Mouse (Mus musculus): ENCODE results near the gene Tmem205.

Gene Tmem205

GRCm38 (mm10) chr9:21927208-21927753, at the start of gene Tmem205, which contains the start of gene Ccdc159:
TSS of gene Tmem205 (minus strand) at chr9:21927556.
TSS of gene Ccdc159 (plus strand) at chr9:21927471.
- DNase-seq: peak; percentile 91 to 93

DNA sequence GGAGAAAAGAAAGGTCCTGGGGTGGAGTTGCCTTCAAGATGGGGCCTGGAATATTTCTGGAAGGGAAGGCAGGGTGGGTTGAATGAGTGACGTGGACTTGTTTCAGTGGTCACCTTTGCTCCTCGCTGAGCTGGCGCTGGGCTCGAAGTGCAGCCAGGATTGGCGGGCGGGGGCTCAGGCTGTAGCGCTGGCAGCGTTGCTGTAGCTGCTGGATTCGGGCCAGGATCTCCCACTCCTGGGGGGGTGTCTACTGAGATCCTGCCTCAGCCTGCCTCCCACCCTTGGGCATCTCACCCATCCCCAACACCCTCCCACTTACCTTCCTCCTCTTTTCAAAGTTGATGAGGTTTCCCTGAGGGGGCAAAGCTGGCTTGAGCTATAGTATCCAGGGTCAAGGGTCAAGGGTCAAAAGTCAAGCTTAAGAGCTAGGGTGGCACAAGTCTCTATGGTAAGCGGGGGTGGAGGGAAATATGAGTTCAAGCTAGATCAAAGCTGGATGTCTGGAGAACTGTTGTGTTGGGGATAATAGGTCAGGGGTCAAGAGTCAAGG, 49.3 kb upstream of the Tmem205 start:
- DNase-seq: peak in 1 of 2 experiments; percentile 58

GRCm38 (mm10) chr9:21969304-21969703, 41.9 kb upstream of the Tmem205 start:
- no peak for DNase-seq

GRCm38 (mm10) chr9:21968883-21969282, 41.5 kb upstream of the Tmem205 start:
- DNase-seq: no peak

GRCm38 (mm10) chr9:21963417-21963816, 36.1 kb upstream of the Tmem205 start, which contains the start of gene Epor:
TSS of gene Epor (minus strand) at chr9:21963506.
- peak in 1 of 2 experiments; percentile 49 for DNase-seq

GRCm38 (mm10) chr9:21962416-21963059, 35.2 kb upstream of the Tmem205 start:
- peak; percentile 65 to 67 for DNase-seq

DNA sequence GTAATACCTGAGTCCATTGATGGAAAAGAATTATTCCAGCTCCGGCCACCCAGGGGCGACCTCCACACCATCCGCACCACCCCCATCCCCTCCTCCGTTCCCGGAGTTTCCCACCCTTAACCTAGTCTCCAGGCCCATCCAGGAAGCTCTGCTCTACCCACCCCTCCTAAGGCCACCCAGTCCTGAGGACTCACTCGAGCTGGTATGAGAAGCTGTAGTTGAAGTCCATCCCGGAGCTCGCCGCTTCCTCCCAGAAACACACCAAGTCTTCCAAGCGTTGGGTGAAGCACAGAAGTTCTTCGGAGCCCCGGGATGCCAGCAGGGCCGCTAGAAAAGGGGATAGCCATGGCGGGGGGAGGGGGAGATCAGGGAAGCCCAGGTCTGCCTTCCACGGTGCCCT, 34.7 kb upstream of the Tmem205 start:
- peak; percentile 38 to 53 for DNase-seq

DNA sequence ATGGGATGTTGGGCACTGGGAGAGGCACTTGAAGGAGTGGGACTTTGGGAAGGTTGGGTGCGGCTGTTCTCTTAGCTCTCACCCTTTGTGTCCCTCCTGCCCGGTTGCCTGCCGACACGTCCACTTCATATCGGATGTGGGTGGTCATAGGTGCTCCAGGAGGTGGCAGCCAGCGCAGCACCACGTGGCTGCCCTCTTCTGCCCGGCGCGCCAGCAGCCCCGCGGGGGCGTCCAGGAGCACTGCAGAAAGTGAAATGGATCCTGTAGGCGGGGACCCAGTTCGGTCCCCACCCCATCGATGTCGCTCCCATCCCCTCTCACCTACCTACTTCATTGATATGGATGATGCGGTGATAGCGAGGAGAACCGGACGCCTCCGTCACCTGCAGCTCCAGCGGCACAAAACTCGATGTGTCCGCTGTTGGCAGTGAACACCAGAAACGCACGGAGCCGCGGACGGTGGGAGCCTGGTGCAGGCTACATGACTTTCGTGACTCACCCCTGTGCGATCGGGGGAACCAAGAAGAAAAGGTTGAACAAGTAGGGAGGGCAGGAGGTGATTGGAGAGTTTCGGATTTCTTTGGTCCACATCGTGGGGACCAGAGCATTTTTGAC, 34.1 kb upstream of the Tmem205 start:
- DNase-seq: no peak

DNA sequence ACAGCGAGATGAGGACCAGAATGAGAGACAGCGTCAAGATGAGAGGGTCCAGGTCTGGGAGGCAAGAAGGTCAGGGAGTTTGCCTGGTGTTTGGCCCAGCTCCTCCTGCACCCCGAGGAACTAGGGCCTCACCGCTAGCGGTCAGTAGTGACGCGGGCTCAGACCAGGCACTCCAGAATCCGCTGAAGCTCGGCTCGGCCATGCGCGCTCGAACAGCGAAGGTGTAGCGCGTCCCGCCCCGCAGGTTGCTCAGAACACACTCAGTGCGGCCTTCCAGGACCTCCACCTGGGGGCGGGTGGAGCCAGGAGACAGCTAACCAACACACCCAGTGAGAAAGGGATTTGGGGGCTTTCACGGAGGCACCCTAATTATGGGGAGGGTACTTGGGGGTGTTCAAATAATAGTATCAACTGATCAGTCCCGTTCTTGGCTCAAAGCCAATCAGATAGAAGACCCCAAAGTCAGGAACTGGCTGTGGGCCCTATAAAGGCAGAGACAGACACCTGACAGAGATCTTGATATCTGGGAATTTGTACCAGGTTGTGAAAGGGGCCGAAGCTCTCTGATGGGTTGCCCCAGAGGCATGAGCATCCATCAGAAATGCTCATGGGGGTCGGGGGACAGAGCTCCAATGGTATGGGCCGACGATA, 33.3 kb upstream of the Tmem205 start:
- peak; percentile 48 to 51 for DNase-seq

GRCm38 (mm10) chr9:21960135-21960534, 32.8 kb upstream of the Tmem205 start:
- DNase-seq: no peak

DNA sequence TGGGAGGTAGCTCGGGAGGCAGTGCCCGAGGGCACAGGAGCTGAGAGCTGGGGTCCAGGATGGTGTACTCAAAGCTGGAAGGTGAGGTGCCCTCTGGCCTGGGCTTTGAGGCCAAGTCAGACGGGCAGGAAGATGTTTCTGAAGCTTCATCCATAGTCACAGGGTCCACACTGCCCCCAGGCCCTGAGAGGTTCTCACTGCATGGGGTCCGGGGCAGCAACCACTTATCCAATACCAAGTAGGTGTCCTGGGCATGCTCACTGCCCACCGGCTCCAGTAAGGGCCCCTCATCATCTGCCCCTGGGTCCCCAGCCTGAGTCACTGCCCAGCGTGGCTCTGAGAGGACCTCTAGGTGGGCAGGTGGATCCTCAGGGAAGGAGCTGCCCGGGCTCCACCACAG, 31.9 kb upstream of the Tmem205 start:
- DNase-seq: no peak

DNA sequence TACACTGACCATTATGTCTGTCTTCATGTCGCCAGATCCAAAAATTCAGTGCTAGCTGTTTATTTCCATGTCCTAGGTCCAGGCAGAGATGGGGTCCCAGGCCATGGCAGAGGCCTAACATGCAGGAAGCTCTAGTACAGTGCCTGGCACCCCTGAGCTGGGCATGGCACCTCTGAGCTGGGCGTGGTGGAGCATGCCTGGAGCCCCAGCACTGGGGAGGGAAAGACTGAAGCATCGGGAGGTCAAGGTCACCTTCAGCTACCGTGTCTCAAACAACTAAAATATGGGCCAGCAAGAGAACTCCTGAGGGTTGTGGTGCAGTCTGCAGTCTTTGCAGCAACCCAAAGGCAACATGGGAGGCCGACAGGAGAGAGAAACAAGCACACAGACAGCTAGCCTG, 31.0 kb upstream of the Tmem205 start:
- DNase-seq: no peak

DNA sequence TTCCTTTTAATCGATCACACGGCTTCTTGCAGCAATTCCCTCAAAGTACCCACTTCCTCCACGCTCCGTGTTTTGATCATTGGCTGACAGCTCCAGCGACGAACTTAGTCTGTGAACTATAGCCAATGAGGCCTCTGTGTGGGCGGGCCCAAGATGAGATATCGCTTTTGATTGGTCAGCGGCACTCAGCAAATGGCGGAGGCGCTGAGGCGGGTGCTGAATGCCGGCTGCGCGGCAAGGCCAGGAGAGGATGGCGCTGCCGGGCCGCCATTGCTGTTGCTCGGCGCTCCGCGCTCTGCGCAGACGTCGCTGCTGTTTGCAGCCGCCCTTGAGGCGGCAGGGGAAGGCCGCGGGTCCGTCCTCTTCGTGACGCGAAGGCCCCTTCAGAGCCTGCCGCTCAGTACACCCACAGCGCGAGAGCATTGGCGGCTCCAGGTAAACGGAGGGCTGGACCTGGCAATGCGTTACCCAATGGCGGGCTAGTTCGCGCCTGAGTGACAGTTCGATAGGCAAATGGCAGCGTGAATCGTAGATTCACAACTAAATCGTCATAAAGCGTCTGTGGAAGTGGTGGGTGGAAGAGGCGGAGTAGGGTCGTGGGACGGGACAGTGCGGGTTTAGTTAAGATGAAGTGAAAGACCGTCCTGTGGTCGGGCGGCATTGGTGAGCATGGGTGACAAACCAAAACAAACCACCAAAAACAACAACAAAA, 28.4 kb upstream of the Tmem205 start, which contains the start of gene Swsap1:
Gene Swsap1 (plus strand): TSS at position 186 of the 712 bp plus-strand sequence.
- DNase-seq: peak; percentile 99 to 100

GRCm38 (mm10) chr9:21955225-21955569, 27.8 kb upstream of the Tmem205 start:
- DNase-seq: no peak

- no peak for DNase-seq
These were observed 27.3 kb upstream of the Tmem205 start for GRCm38 (mm10) chr9:21954635-21955034.

DNA sequence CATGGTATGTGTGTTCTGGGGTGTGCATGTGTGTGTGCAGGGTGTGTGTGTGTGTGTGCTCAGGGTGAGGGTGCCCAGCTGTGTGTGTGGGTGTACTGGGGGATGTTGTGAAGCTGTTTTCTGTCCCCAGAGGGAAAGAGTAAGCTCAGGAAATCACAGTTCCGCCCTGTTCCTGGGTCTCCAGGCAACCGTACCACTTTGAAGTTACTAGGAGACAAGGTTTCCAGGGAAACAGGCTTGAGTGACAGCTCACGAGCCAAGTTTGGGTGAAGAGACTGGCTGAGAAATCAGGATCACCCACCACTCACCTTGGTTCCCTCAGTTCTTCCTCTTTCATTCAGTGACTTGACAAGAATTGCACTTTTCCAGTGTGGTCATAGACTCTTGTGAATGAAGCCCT, 26.2 kb upstream of the Tmem205 start:
- no peak for DNase-seq

DNA sequence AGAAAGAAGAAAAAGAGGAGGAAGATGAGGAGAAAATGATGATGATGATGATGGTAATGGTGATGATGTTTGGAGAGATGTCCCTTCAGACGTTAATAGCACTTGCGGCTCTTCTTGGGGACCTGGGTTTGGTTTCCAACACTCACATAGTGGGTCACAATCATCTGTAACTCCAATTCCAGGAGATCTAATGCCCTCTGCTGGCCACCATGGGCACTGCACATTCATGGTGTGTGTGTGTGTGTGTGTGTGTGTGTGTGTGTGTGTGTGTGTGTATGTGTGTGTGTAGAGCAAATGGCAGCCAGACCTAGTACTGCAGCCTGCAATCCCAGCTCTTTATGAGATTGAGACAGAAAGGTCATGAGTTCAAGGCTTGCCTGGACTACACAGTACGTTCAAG, 24.6 kb upstream of the Tmem205 start:
- no peak for DNase-seq

DNA sequence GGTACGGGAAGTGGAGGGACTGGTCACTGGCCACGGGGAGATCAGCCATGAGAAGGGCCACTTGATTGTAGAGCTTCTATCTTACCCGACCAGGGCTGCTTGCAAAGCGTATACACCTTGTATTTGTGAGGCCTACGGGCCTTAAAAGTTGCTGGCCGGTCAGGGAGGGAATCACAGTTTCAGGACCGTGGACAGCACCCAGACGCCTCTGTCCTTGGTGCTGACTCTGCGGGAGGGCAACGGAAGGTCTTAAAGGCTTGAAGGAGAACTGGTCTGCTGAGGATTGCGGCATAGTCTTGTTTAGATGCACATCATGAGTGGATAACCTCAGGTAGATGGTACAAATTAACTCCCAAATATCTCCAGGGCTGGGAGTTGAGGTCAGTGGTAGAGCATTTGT, 23.0 kb upstream of the Tmem205 start:
- DNase-seq: no peak

- DNase-seq: no peak
These were observed 21.4 kb upstream of the Tmem205 start for GRCm38 (mm10) chr9:21948790-21949189.

GRCm38 (mm10) chr9:21948146-21948545, 20.8 kb upstream of the Tmem205 start:
- DNase-seq: no peak

DNA sequence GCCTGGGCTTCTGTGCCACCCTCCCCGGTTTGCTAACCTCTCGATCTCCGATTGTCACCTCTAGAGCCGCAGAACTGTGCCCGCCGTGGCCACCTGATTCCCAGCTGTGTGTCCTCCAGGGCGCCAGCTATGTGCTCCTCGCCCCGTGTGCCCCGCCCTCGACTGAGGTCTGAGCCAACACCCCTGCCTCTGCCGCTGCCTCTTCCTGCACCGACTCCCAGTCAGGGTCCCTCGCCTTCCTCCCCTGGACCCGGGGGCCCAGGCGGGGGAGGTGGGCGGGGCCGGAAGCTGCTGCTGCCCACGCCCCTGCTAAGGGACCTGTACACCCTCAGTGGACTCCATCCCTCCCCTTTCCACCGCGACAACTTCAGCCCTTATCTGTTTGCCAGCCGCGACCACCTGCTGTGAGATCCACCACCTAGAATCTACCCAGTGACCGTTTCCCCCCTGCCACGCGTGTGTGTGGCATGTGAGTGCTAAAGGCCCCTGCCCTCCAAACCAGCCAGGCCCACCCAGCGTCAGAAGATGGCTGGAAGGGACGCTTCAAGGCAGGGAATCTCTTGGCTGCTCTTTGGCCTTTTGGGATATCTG, 20.3 kb upstream of the Tmem205 start:
- DNase-seq: no peak

- DNase-seq: peak in 1 of 2 experiments; percentile 43
These were observed 16.9 kb upstream of the Tmem205 start for GRCm38 (mm10) chr9:21944267-21944666.

All from cerebellum, postnatal 14 days (tissue).